Mouse (Mus musculus): ENCODE data around the gene Chrdl2.
"Not testable (repeated sequence)": the region's sequence is repeated elsewhere in the genome, so short reads cannot be mapped to it uniquely, and the experiment has no call there.

The Chrdl2 gene

GRCm38 (mm10) chr7:100005790-100006189 is at the start of gene Chrdl2:
Chrdl2 (plus strand) TSS chr7:100006172.
- Histone ChIP-seq H3K9me3 (ENCODE audit: low read length) (no peaks in the 10 kb centered on the region), H3K36me3 (ENCODE audit: insufficient read depth, low read length) (no peaks in the 10 kb centered on the region), H3K27me3 (ENCODE audit: insufficient read depth, low read length) (peaks cover 68% of the 10 kb centered on the region), H3K4me1 (replicated peaks; ENCODE audit: low read depth, low read length) (peaks cover 18% of the 10 kb centered on the region), H3K4me3 (replicated peaks; ENCODE audit: low read length) (peak within 1 kb of the TSS; percentile 75)
- TF ChIP-seq CTCF (conservative IDR thresholded peaks at IDR 0.05; ENCODE audit: low read length) = no peak
- TF ChIP-seq POU5F1 (IDR thresholded peaks at IDR 0.05; ENCODE audit: borderline replicate concordance, low read length) = no peak
- no peak for TF ChIP-seq NANOG (IDR thresholded peaks at IDR 0.05; ENCODE audit: borderline replicate concordance, low read length)

GRCm38 (mm10) chr7:99957226-99957965 is 48.6 kb upstream of the Chrdl2 start:
- Histone ChIP-seq H3K4me1 (replicated peaks; ENCODE audit: low read depth, low read length) (peaks cover 6% of the 10 kb centered on the region), H3K4me3 (replicated peaks; ENCODE audit: low read length) (no peak overlapping the region)
- TF ChIP-seq NANOG (IDR thresholded peaks at IDR 0.05; ENCODE audit: borderline replicate concordance, low read length) = no peak
- TF ChIP-seq POU5F1 (IDR thresholded peaks at IDR 0.05; ENCODE audit: borderline replicate concordance, low read length) = no peak
- TF ChIP-seq CTCF (conservative IDR thresholded peaks at IDR 0.05; ENCODE audit: low read length) = no peak

GRCm38 (mm10) chr7:99960571-99960970 is 45.4 kb upstream of the Chrdl2 start:
- not testable (repeated sequence) for H3K4me3 ChIP-seq (replicated peaks; ENCODE audit: low read length); H3K27me3 ChIP-seq (ENCODE audit: insufficient read depth, low read length); H3K9me3 ChIP-seq (ENCODE audit: low read length)
- peaks cover 23% of the 10 kb centered on the region for H3K4me1 ChIP-seq (replicated peaks; ENCODE audit: low read depth, low read length)
- peaks cover 10% of the 10 kb centered on the region for H3K36me3 ChIP-seq (ENCODE audit: insufficient read depth, low read length)

More at GRCm38 (mm10) chr7:99957226-99957965, 48.6 kb upstream of the Chrdl2 start:
- H3K36me3 ChIP-seq (ENCODE audit: insufficient read depth, low read length) = peaks cover 21% of the 10 kb centered on the region
- no peaks in the 10 kb centered on the region for H3K9me3 ChIP-seq (ENCODE audit: low read length)
- H3K27me3 ChIP-seq (ENCODE audit: insufficient read depth, low read length) = no peaks in the 10 kb centered on the region

GRCm38 (mm10) chr7:99961518-99961917 is 44.5 kb upstream of the Chrdl2 start:
- TF ChIP-seq NANOG (IDR thresholded peaks at IDR 0.05; ENCODE audit: borderline replicate concordance, low read length) = no peak
- TF ChIP-seq POU5F1 (IDR thresholded peaks at IDR 0.05; ENCODE audit: borderline replicate concordance, low read length) = no peak
- TF ChIP-seq CTCF (conservative IDR thresholded peaks at IDR 0.05; ENCODE audit: low read length) = no peak
- peaks cover 32% of the 10 kb centered on the region for H3K4me1 ChIP-seq (replicated peaks; ENCODE audit: low read depth, low read length)
- H3K36me3 ChIP-seq (ENCODE audit: insufficient read depth, low read length) = peaks cover 10% of the 10 kb centered on the region
- no peaks in the 10 kb centered on the region for H3K27me3 ChIP-seq (ENCODE audit: insufficient read depth, low read length)
- no peak overlapping the region for H3K4me3 ChIP-seq (replicated peaks; ENCODE audit: low read length)
- H3K9me3 ChIP-seq (ENCODE audit: low read length) = no peaks in the 10 kb centered on the region

- H3K4me1 ChIP-seq (replicated peaks; ENCODE audit: low read depth, low read length) = peaks cover 44% of the 10 kb centered on the region
- no peaks in the 10 kb centered on the region for H3K27me3 ChIP-seq (ENCODE audit: insufficient read depth, low read length)
Measured at GRCm38 (mm10) chr7:99962536-99963236, 43.3 kb upstream of the Chrdl2 start.

GRCm38 (mm10) chr7:99963237-99963860 is 42.6 kb upstream of the Chrdl2 start:
- Histone ChIP-seq H3K9me3 (ENCODE audit: low read length) (no peaks in the 10 kb centered on the region), H3K4me1 (replicated peaks; ENCODE audit: low read depth, low read length) (peaks cover 46% of the 10 kb centered on the region), H3K27me3 (ENCODE audit: insufficient read depth, low read length) (no peaks in the 10 kb centered on the region), H3K4me3 (replicated peaks; ENCODE audit: low read length) (no peak overlapping the region), H3K36me3 (ENCODE audit: insufficient read depth, low read length) (peaks cover 7% of the 10 kb centered on the region)
- no peak for TF ChIP-seq NANOG (IDR thresholded peaks at IDR 0.05; ENCODE audit: borderline replicate concordance, low read length)
- no peak for TF ChIP-seq CTCF (conservative IDR thresholded peaks at IDR 0.05; ENCODE audit: low read length)
- TF ChIP-seq POU5F1 (IDR thresholded peaks at IDR 0.05; ENCODE audit: borderline replicate concordance, low read length) = no peak

More at GRCm38 (mm10) chr7:99962536-99963236, 43.3 kb upstream of the Chrdl2 start:
- no peak overlapping the region for H3K4me3 ChIP-seq (replicated peaks; ENCODE audit: low read length)
- peaks cover 7% of the 10 kb centered on the region for H3K36me3 ChIP-seq (ENCODE audit: insufficient read depth, low read length)
- TF ChIP-seq POU5F1 (IDR thresholded peaks at IDR 0.05; ENCODE audit: borderline replicate concordance, low read length) = no peak
- no peak for TF ChIP-seq NANOG (IDR thresholded peaks at IDR 0.05; ENCODE audit: borderline replicate concordance, low read length)
- no peak for TF ChIP-seq CTCF (conservative IDR thresholded peaks at IDR 0.05; ENCODE audit: low read length)
- no peaks in the 10 kb centered on the region for H3K9me3 ChIP-seq (ENCODE audit: low read length)

- TF ChIP-seq POU5F1 (IDR thresholded peaks at IDR 0.05; ENCODE audit: borderline replicate concordance, low read length) (no peak), NANOG (IDR thresholded peaks at IDR 0.05; ENCODE audit: borderline replicate concordance, low read length) (no peak)
- H3K9me3 ChIP-seq (ENCODE audit: low read length) = no peaks in the 10 kb centered on the region
- H3K27me3 ChIP-seq (ENCODE audit: insufficient read depth, low read length) = no peaks in the 10 kb centered on the region
- H3K4me3 ChIP-seq (replicated peaks; ENCODE audit: low read length) = peak overlapping the region; percentile 24; the same call in 1 of the 2 replicates
- H3K4me1 ChIP-seq (replicated peaks; ENCODE audit: low read depth, low read length) = peaks cover 58% of the 10 kb centered on the region
- H3K36me3 ChIP-seq (ENCODE audit: insufficient read depth, low read length) = peaks cover 7% of the 10 kb centered on the region
Measured at GRCm38 (mm10) chr7:99965020-99965841, 40.7 kb upstream of the Chrdl2 start.
